Mouse (Mus musculus) macrophage (primary cell): ENCODE data around the gene Anapc13. TPM values are rescaled to one million over a fixed set of nuclear protein-coding genes. Genes with fewer than 3 reads are reported as not detected.

Experiments
- H3K27ac ChIP-seq: fragments of 350-480 bp; formaldehyde crosslinking; 2 replicates; pipeline ENCODE4 v1.9.0; 2021
- H3K36me3 ChIP-seq: fragments of 350-480 bp; formaldehyde crosslinking; 2 replicates; pipeline ENCODE4 v1.9.0; 2021; ENCODE audit errors: inconsistent target
- H3K4me3 ChIP-seq: fragments of 350-480 bp; formaldehyde crosslinking; 2 replicates; pipeline ENCODE4 v1.9.0; 2021; ENCODE audit errors: inconsistent target
- H3K79me2 ChIP-seq: fragments of 350-480 bp; formaldehyde crosslinking; 2 replicates; pipeline ENCODE4 v1.9.0; 2021; ENCODE audit errors: inconsistent target
- WGBS: methylation state at CpG from one replicate; pipeline ENCODE4 v1.1.7; 2026; ENCODE audit warnings: inconsistent platforms; ENCODE audit not compliant: missing documents; 5-methylcytosine and 5-hydroxymethylcytosine counted together
- polyA plus RNA-seq: library from polyadenylated mRNA; stranded (reverse); fragments of 250-400 nt; gene quantifications from 3 replicates; pipeline ENCODE4 v1.2.4, GENCODE M21; 2018; ENCODE audit warnings: inconsistent platforms
- total RNA-seq, 78 experiments: library from RNA; depleted of rRNA; stranded (reverse); fragments of 250-400 nt; gene quantifications; 1 replicate in 9 of 78; 2 replicates in 24 of 78; 3 replicates in 43 of 78; 4 replicates in 2 of 78; pipeline ENCODE4 v1.2.4; 2018; ENCODE audit warnings: inconsistent platforms in 56 of 78

Gene Anapc13
- total RNA-seq (2018; cell fraction: chromatin; rRNA removed), result 10 to 100 TPM in 11 of 26 experiments, 1 to 10 TPM in 15; 4.5 to 23.9 (median 9.0) TPM
- total RNA-seq (2018; cell fraction: cytosol; rRNA removed), result 100 to 1,000 TPM in 8 of 26 experiments, 10 to 100 TPM in 18; 60.0 to 195 (median 85.7) TPM
- 10 to 100 TPM in 24 of 26 experiments, 1 to 10 TPM in 2; 8.6 to 38.3 (median 17.5) TPM for total RNA-seq (2018; cell fraction: nucleus; rRNA removed)
- 67.7 to 97.9 TPM (median 82.2 TPM) in 3 replicates for polyA plus RNA-seq

GRCm38 (mm10) chr9:102625983-102626838 is at the start of gene Anapc13, which contains the start of gene Cep63:
Gene Anapc13 (plus strand): TSS chr9:102626296.
Gene Cep63 (minus strand): TSS chr9:102626534.
- H3K36me3 ChIP-seq, result no peaks in the 10 kb centered on the region
- peaks cover 9% of the 10 kb centered on the region; the same call in 1 of the 2 replicates for H3K79me2 ChIP-seq
- peak within 1 kb of the TSS; percentile 85 for H3K27ac ChIP-seq
- under 1% methylated on average over 75 of the region's 84 CpGs for WGBS
- peak within 1 kb of the TSS; percentile 84 for H3K4me3 ChIP-seq

GRCm38 (mm10) chr9:102577480-102577879 is 48.6 kb upstream of the Anapc13 start:
- H3K4me3 ChIP-seq, result no peak overlapping the region
- H3K27ac ChIP-seq, result no peak overlapping the region
- H3K79me2 ChIP-seq, result no peaks in the 10 kb centered on the region
- WGBS, result 16% methylated on average over 5 of the region's 5 CpGs
- no peaks in the 10 kb centered on the region for H3K36me3 ChIP-seq

DNA sequence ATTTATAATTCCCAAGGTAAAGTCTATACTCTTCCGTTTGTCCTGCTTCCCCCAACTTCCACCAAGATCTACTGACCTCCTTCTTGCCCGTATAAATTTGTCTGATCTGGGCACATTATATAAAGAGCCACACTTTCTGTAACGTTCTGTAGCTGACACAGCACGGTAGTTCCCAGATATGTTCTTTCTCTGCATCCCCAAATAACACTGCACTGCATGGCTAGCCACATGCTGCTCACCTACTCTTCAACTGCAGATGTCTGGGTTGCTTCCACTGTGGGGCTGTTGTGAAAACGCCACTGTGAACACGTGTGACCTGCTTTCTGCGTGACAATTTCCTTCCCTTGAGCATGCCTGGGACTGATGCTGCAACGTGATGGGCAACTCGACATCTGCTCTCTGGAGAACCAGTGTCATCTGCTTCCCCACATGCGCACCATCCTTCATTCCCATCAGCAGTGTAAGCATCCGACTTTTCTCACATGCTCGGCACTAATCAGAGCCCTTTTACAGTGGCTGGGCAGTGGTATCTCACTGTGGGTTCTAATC is 44.1 kb upstream of the Anapc13 start:
- WGBS, result 94% methylated on average over 12 of the region's 12 CpGs
- peaks cover 10% of the 10 kb centered on the region; the same call in 1 of the 2 replicates for H3K36me3 ChIP-seq
- no peak overlapping the region for H3K4me3 ChIP-seq
- H3K27ac ChIP-seq, result no peak overlapping the region
- no peaks in the 10 kb centered on the region for H3K79me2 ChIP-seq

GRCm38 (mm10) chr9:102587347-102587746 is 38.7 kb upstream of the Anapc13 start:
- 94% methylated on average over 5 of the region's 5 CpGs for WGBS
- peaks cover 16% of the 10 kb centered on the region; the same call in 1 of the 2 replicates for H3K36me3 ChIP-seq
- H3K79me2 ChIP-seq, result no peaks in the 10 kb centered on the region
- H3K27ac ChIP-seq, result no peak overlapping the region
- no peak overlapping the region for H3K4me3 ChIP-seq

GRCm38 (mm10) chr9:102594667-102595393 is 31.3 kb upstream of the Anapc13 start:
- no peak overlapping the region for H3K4me3 ChIP-seq
- 97% methylated on average over 6 of the region's 6 CpGs for WGBS
- H3K27ac ChIP-seq, result no peak overlapping the region
- no peaks in the 10 kb centered on the region for H3K79me2 ChIP-seq
- peaks cover 23% of the 10 kb centered on the region for H3K36me3 ChIP-seq

DNA sequence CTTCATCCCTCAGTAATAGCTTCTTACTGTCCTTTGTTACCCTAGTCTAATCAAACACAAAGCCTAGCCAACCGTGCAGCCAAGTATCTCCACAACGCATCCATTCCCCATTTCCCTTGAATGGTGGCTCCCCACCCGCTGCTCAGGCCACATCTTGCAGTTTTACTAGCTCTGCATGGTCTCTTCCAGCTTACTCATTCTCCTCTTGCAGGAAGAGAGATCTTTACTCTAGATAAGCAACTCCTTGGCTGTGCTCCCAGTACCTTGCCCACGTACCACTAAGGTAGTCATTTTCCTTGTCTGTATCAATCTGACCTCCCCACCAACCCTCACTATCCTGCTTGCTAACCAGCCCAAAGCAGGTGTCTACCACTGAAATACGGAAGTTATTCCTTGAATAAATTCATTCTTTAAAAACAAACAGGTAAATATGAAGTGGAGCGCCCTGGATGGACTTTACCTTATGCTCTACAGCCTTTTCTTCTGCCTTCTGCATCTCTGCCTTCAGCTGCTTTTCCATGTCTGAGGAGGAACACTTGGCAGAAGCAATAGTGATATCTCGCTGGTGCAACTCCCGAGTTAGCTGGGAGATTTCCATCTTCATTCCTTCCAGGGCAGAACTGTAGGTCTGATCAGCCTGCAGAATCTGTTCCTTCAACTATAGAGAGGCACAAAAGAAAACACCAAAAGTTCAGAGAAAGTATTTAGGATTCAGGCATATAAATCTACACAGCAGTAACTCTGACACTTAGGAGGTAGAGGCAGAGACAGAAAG is 30.2 kb upstream of the Anapc13 start:
- Histone ChIP-seq H3K4me3 (no peak overlapping the region), H3K79me2 (no peaks in the 10 kb centered on the region), H3K27ac (no peak overlapping the region), H3K36me3 (peaks cover 24% of the 10 kb centered on the region)
- WGBS, result 83% methylated on average over 8 of the region's 8 CpGs

- Histone ChIP-seq H3K79me2 (no peaks in the 10 kb centered on the region), H3K4me3 (no peak overlapping the region), H3K36me3 (peaks cover 21% of the 10 kb centered on the region), H3K27ac (no peak overlapping the region)
- WGBS, result 88% methylated on average over 2 of the region's 2 CpGs
Measured at GRCm38 (mm10) chr9:102601187-102601586, 24.9 kb upstream of the Anapc13 start.

- H3K4me3 ChIP-seq, result no peak overlapping the region
- H3K79me2 ChIP-seq, result no peaks in the 10 kb centered on the region
- peaks cover 19% of the 10 kb centered on the region; the same call in 1 of the 2 replicates for H3K36me3 ChIP-seq
- H3K27ac ChIP-seq, result no peak overlapping the region
- WGBS, result 95% methylated on average over 2 of the region's 2 CpGs
Measured at GRCm38 (mm10) chr9:102601666-102602065, 24.4 kb upstream of the Anapc13 start.

DNA sequence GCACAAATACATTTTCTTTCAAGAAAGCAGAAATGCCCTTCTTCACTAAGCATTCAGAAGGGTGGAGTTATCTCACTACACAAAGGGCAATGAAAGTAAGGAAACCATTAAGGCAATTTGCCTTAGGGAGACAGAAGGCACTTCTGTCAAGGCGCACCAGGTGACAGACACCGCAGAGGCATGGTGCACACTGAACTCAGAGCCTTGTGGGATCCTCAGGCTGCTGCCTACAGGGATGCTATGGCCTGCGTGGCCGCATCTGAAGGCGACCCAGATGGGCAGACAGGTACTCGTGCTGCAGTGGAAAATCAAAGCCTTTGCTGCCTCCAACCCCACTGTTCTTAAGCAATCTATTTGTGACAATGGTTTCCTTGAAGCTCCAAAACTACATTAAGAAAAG is 20.9 kb upstream of the Anapc13 start:
- WGBS, result 98% methylated on average over 6 of the region's 6 CpGs
- Histone ChIP-seq H3K27ac (no peak overlapping the region), H3K4me3 (no peak overlapping the region), H3K79me2 (no peaks in the 10 kb centered on the region), H3K36me3 (peaks cover 19% of the 10 kb centered on the region; the same call in 1 of the 2 replicates)

GRCm38 (mm10) chr9:102607471-102607870 is 18.6 kb upstream of the Anapc13 start:
- 91% methylated on average over 5 of the region's 5 CpGs for WGBS
- no peak overlapping the region for H3K4me3 ChIP-seq

GRCm38 (mm10) chr9:102609221-102609620 is 16.9 kb upstream of the Anapc13 start:
- Histone ChIP-seq H3K4me3 (no peak overlapping the region), H3K79me2 (no peaks in the 10 kb centered on the region), H3K27ac (no peak overlapping the region), H3K36me3 (peaks cover 22% of the 10 kb centered on the region; the same call in 1 of the 2 replicates)
- WGBS, result 93% methylated on average over 3 of the region's 3 CpGs

More at GRCm38 (mm10) chr9:102607471-102607870, 18.6 kb upstream of the Anapc13 start:
- no peak overlapping the region for H3K27ac ChIP-seq
- no peaks in the 10 kb centered on the region for H3K79me2 ChIP-seq
- H3K36me3 ChIP-seq, result peaks cover 16% of the 10 kb centered on the region; the same call in 1 of the 2 replicates

DNA sequence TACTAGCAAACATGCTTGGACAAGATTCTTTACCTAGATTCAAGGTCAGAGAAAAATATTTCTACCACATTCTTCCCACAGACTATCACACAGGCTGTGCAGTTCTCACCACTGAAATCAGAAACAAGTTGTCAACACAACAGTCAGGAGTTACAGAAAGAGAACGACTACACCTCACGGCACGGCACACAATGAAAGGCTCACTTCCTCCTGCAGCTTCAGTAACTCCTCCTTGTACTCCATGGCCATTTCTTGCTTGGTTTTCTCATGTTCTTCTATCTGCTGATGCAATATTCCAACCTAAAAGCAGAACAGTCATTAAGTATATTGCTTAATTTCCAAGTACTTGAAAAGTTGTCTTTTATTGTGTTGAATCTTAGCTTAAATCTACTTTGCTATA is 11.0 kb upstream of the Anapc13 start:
- Histone ChIP-seq H3K79me2 (no peaks in the 10 kb centered on the region), H3K36me3 (peaks cover 18% of the 10 kb centered on the region; the same call in 1 of the 2 replicates), H3K27ac (no peak overlapping the region), H3K4me3 (no peak overlapping the region)
- 10% methylated on average over 3 of the region's 3 CpGs for WGBS

GRCm38 (mm10) chr9:102616267-102616666 is 9.8 kb upstream of the Anapc13 start:
- 78% methylated on average over 9 of the region's 9 CpGs for WGBS
- Histone ChIP-seq H3K27ac (no peak overlapping the region), H3K36me3 (peaks cover 16% of the 10 kb centered on the region; the same call in 1 of the 2 replicates), H3K79me2 (no peaks in the 10 kb centered on the region), H3K4me3 (no peak overlapping the region)
